In the genomic region with DNA sequence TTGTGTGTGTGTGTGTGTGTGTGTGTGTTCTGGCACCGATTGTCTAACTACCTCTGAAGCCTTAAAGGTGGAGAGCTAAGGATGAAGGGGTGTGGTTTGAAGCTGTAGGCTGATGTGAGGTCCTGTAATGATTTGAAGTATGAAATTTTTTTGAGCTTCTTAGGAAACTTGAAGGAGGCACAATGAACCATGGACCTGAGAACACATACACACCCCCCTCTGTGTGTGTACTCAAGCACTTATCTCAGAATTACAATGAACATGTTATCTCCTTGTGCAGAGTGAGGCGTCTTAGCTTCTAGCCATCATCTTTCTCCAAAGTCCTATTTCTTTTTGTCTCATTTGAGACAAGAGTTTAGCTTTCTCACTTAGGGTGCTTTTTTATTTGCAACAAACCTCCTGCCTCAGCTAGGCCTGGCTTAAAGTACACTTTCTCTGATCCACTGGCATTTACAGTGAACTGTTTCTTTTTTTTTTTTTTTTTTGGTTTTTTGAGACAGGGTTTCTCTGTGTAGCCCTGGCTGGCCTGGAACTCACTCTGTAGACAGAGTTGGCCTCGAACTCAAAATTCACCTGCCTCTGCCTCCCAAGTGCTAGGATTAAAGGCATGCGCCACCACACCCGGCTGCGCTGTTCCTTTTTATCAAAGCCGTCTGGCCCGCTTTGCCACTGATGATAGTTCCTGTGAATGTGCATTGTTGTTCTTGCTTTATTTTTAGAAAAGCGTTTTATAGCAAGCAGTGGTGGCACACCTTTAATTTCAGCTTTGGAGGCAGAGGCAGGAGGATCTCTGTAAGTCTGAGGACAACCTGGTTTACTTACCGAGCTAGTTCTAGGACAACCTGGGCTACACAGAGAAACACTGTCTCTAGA, we compare ENCODE assay signal across 8 mouse cellular contexts. TPM values are rescaled to one million over a fixed set of nuclear protein-coding genes. Genes with fewer than 3 reads are reported as not detected.
A peak's percentile ranks its signal among the peaks of the same experiment; 100 is the strongest.
DNase-seq lines count a peak whose midpoint lies in the region; ATAC-seq and TF ChIP-seq lines count a peak whose summit lies in the region.

No protein-coding gene starts in this region.

- ATAC-seq in erythroblast, adult 5-6 weeks (replicated peaks; ENCODE audit: low FRiP score, poor library complexity, severe bottlenecking) = no peak
- no peak; the same call in 1 of the 2 replicates for ATAC-seq in forebrain, embryonic 12.5 days (ENCODE audit: low FRiP score)
- ATAC-seq in liver, embryonic 13.5 days (ENCODE audit: low read depth) = peak; percentile 54

- H3K27me3 ChIP-seq in erythroblast, embryonic 14.5 days (ENCODE audit: control insufficient read depth) = no peaks in the 10 kb centered on the region
- H3K27me3 ChIP-seq in CH12.LX (replicated peaks) = no peaks in the 10 kb centered on the region
- H3K27me3 ChIP-seq in forebrain, embryonic 12.5 days = no peaks in the 10 kb centered on the region
- H3K27me3 ChIP-seq in liver, embryonic 13.5 days = no peaks in the 10 kb centered on the region

- in situ Hi-C loops in CH12.LX (cut with MboI; ENCODE audit: low pct_ligation_motif_present, low pct_unique_long_range_greater_than_20kb, low sequenced_read_pairs) = no loop called here

- peak overlapping the region; percentile 63 for H3K4me3 ChIP-seq in erythroblast, embryonic 14.5 days (replicated peaks)
- peak overlapping the region in 1 of 3 experiments; percentile 22 for H3K4me3 ChIP-seq in CH12.LX (replicated peaks in 1 of 3; ENCODE audit: low read depth in 2 of 3, low read length in 2 of 3, poor library complexity in 1 of 3)
- peak overlapping the region; percentile 47 for H3K4me3 ChIP-seq in forebrain, embryonic 12.5 days (replicated peaks)
- H3K4me3 ChIP-seq in liver, embryonic 13.5 days (replicated peaks) = peak overlapping the region; percentile 62

- no peaks in the 10 kb centered on the region for H3K79me2 ChIP-seq in CH12.LX (replicated peaks; ENCODE audit: control insufficient read depth, extremely low read depth, insufficient read depth, poor library complexity, severe bottlenecking)

- no peak for DNase-seq in CH12.LX (ENCODE audit: extremely low read depth)
- no peak for DNase-seq in liver, embryonic 13.5 days
- DNase-seq in urinary bladder, postnatal 36 days (ENCODE audit: low spot score in 2 of 2) = no peak
- DNase-seq in urinary bladder, postnatal 4 days (ENCODE audit: low spot score in 2 of 2) = no peak
- no peak for DNase-seq in T-cell, adult 2 months (ENCODE audit: low spot score)

- dilution Hi-C loops in CH12.LX (cut with MboI; ENCODE audit: extremely low pct_ligation_motif_present, extremely low pct_unique_long_range_greater_than_20kb, low sequenced_read_pairs) = no loop called here

- H3K9ac ChIP-seq in CH12.LX (ENCODE audit: insufficient read depth, low read depth) = no peak overlapping the region
- peak overlapping the region; percentile 49; the same call in 1 of the 2 replicates for H3K9ac ChIP-seq in forebrain, embryonic 12.5 days
- peak overlapping the region; percentile 62 for H3K9ac ChIP-seq in liver, embryonic 13.5 days

- H3K27ac ChIP-seq in CH12.LX (ENCODE audit: insufficient read depth, low read depth) = no peak overlapping the region
- peak overlapping the region; percentile 78 for H3K27ac ChIP-seq in forebrain, embryonic 12.5 days
- H3K27ac ChIP-seq in liver, embryonic 13.5 days = peak overlapping the region; percentile 88

- no peaks in the 10 kb centered on the region for H3K9me3 ChIP-seq in erythroblast, embryonic 14.5 days (ENCODE audit: control insufficient read depth, low read length)
- no peaks in the 10 kb centered on the region for H3K9me3 ChIP-seq in CH12.LX (replicated peaks; ENCODE audit: low read length)
- H3K9me3 ChIP-seq in forebrain, embryonic 12.5 days = no peaks in the 10 kb centered on the region
- no peaks in the 10 kb centered on the region for H3K9me3 ChIP-seq in liver, embryonic 13.5 days (replicated peaks)

- no peak for TF ChIP-seq POLR2A in CH12.LX (IDR thresholded peaks at IDR 0.05; ENCODE audit: low read depth, low read length)

- H3K4me2 ChIP-seq in CH12.LX (ENCODE audit: insufficient read depth, low read depth, poor library complexity, severe bottlenecking) = peak overlapping the region; percentile 74
- peak overlapping the region; percentile 84 for H3K4me2 ChIP-seq in forebrain, embryonic 12.5 days
- peak overlapping the region; percentile 97 for H3K4me2 ChIP-seq in liver, embryonic 13.5 days

- peaks cover 8% of the 10 kb centered on the region for H3K36me3 ChIP-seq in erythroblast, embryonic 14.5 days (ENCODE audit: control insufficient read depth)
- H3K36me3 ChIP-seq in CH12.LX (replicated peaks in 1 of 2; ENCODE audit: control insufficient read depth in 1 of 2, insufficient read depth in 1 of 2, low read length in 1 of 2) = peaks cover 0 to 11% of the 10 kb centered on the region in 2 experiments
- no peaks in the 10 kb centered on the region for H3K36me3 ChIP-seq in forebrain, embryonic 12.5 days (replicated peaks)
- H3K36me3 ChIP-seq in liver, embryonic 13.5 days = peaks cover 5% of the 10 kb centered on the region; the same call in 1 of the 2 replicates

- 81% methylated on average over 10 of the region's 10 CpGs for WGBS in forebrain, embryonic 12.5 days
- WGBS in liver, embryonic 13.5 days (ENCODE audit: insufficient replicate concordance) = 18% methylated on average over 10 of the region's 10 CpGs

- TF ChIP-seq EP300 in CH12.LX (IDR thresholded peaks at IDR 0.05; ENCODE audit: low read length) = no peak

- peaks cover 67% of the 10 kb centered on the region for H3K4me1 ChIP-seq in erythroblast, embryonic 14.5 days (ENCODE audit: control insufficient read depth)
- peaks cover 8 to 39% of the 10 kb centered on the region in 2 experiments for H3K4me1 ChIP-seq in CH12.LX (ENCODE audit: control insufficient read depth in 1 of 2, insufficient read depth in 2 of 2)
- H3K4me1 ChIP-seq in forebrain, embryonic 12.5 days = peaks cover 29% of the 10 kb centered on the region
- H3K4me1 ChIP-seq in liver, embryonic 13.5 days (replicated peaks) = peaks cover 72% of the 10 kb centered on the region

- TF ChIP-seq RAD21 in CH12.LX (IDR thresholded peaks at IDR 0.05; ENCODE audit: low read depth, low read length) = no peak

- TF ChIP-seq CTCF in CH12.LX (conservative IDR thresholded peaks at IDR 0.05 in 1 of 2, IDR thresholded peaks at IDR 0.05 in 1 of 2; ENCODE audit: low read depth in 2 of 2, low read length in 2 of 2) = no peak

TF ChIP-seq in CH12.LX, 34 proteins besides CTCF, POLR2A, EP300 and RAD21 (continues in another document):
- TF ChIP-seq TBP (conservative IDR thresholded peaks at IDR 0.05; ENCODE audit: low read depth, low read length) (0 out of 2 replicates have a peak, but pooled peaks have one; percentile 24), PAX5 (IDR thresholded peaks at IDR 0.05; ENCODE audit: low read length) (no peak), TCF12 (IDR thresholded peaks at IDR 0.05; ENCODE audit: low read depth, low read length) (no peak)

RNA-seq across cellular contexts. Expression of gene Bcat2, which starts 1.1 kb away (rescaled TPM):
- polyA plus RNA-seq in erythroblast, embryonic 14.5 days (2012) = 1.1 and 2.6 TPM in 2 replicates
- 5.8 and 9.0 TPM in 2 replicates for total RNA-seq in erythroblast, adult 5-6 weeks (2015; ENCODE audit: low replicate concordance)
- 10.7 and 11.2 TPM in 2 replicates for total RNA-seq in erythroblast, adult 5-6 weeks (2017; ENCODE audit: low replicate concordance)
- total RNA-seq in CH12.LX (2012; rRNA removed) = 30.9 and 36.6 TPM in 2 replicates
- total RNA-seq in CH12.LX (2014; rRNA removed) = 12.9 and 13.5 TPM in 2 replicates
- 56.9 and 65.6 TPM in 2 replicates for polyA plus RNA-seq in CH12.LX (2012; ENCODE audit: insufficient read length, low read depth)
- 18.3 and 22.2 TPM in 2 replicates for polyA plus RNA-seq in forebrain, embryonic 12.5 days (2016; fragmentation: Nextera tagmentation; extraction: Ambion mirVana)
- 44.1 and 45.4 TPM in 2 replicates for polyA plus RNA-seq in liver, embryonic 13.5 days (2015; fragmentation: Nextera tagmentation; extraction: Ambion mirVana)

RNA-seq across cellular contexts. Expression of gene Hsd17b14, which starts 14.1 kb away (rescaled TPM):
- polyA plus RNA-seq in erythroblast, embryonic 14.5 days (2012) = 0.31 and 0.50 TPM in 2 replicates
- total RNA-seq in erythroblast, adult 5-6 weeks (2015; ENCODE audit: low replicate concordance) = not detected in 2 replicates
- not detected in 2 replicates for total RNA-seq in erythroblast, adult 5-6 weeks (2017; ENCODE audit: low replicate concordance)
- total RNA-seq in CH12.LX (2012; rRNA removed) (not detected in 2 replicates), CH12.LX (2014; rRNA removed) (not detected in 2 replicates)
- 1.5 and 2.3 TPM in 2 replicates for polyA plus RNA-seq in CH12.LX (2012; ENCODE audit: insufficient read length, low read depth)
- 0.42 and 0.52 TPM in 2 replicates for polyA plus RNA-seq in forebrain, embryonic 12.5 days (2016; fragmentation: Nextera tagmentation; extraction: Ambion mirVana)
- polyA plus RNA-seq in liver, embryonic 13.5 days (2015; fragmentation: Nextera tagmentation; extraction: Ambion mirVana) = 1.3 and 1.9 TPM in 2 replicates

RNA-seq across cellular contexts. Expression of gene Plekha4, which starts 42.7 kb away (rescaled TPM):
- 0.42 and 1.0 TPM in 2 replicates for polyA plus RNA-seq in erythroblast, embryonic 14.5 days (2012)
- 1.3 TPM in 1 of 2 replicates, not detected in the other for total RNA-seq in erythroblast, adult 5-6 weeks (2015; ENCODE audit: low replicate concordance)
- total RNA-seq in erythroblast, adult 5-6 weeks (2017; ENCODE audit: low replicate concordance) = 2.8 and 9.9 TPM in 2 replicates
- total RNA-seq in CH12.LX (2012; rRNA removed) (0.25 TPM in 2 replicates), CH12.LX (2014; rRNA removed) (0.28 TPM in 1 of 2 replicates, not detected in the other)
- 0.90 and 1.3 TPM in 2 replicates for polyA plus RNA-seq in CH12.LX (2012; ENCODE audit: insufficient read length, low read depth)
- polyA plus RNA-seq in forebrain, embryonic 12.5 days (2016; fragmentation: Nextera tagmentation; extraction: Ambion mirVana) = 0.74 and 1.0 TPM in 2 replicates
- 0.43 and 0.52 TPM in 2 replicates for polyA plus RNA-seq in liver, embryonic 13.5 days (2015; fragmentation: Nextera tagmentation; extraction: Ambion mirVana)

RNA-seq across cellular contexts. Expression of gene Ppp1r15a, which starts 42.8 kb away (rescaled TPM):
- polyA plus RNA-seq in erythroblast, embryonic 14.5 days (2012) = 543 and 840 TPM in 2 replicates
- total RNA-seq in erythroblast, adult 5-6 weeks (2015; ENCODE audit: low replicate concordance) = 1,095 and 1,392 TPM in 2 replicates
- total RNA-seq in erythroblast, adult 5-6 weeks (2017; ENCODE audit: low replicate concordance) = 1,351 and 1,490 TPM in 2 replicates
- total RNA-seq in CH12.LX (2012; rRNA removed) (11.7 and 12.0 TPM in 2 replicates), CH12.LX (2014; rRNA removed) (12.5 and 13.9 TPM in 2 replicates)
- polyA plus RNA-seq in CH12.LX (2012; ENCODE audit: insufficient read length, low read depth) = 31.8 and 37.1 TPM in 2 replicates
- polyA plus RNA-seq in forebrain, embryonic 12.5 days (2016; fragmentation: Nextera tagmentation; extraction: Ambion mirVana) = 14.6 and 16.6 TPM in 2 replicates
- 180 and 197 TPM in 2 replicates for polyA plus RNA-seq in liver, embryonic 13.5 days (2015; fragmentation: Nextera tagmentation; extraction: Ambion mirVana)

RNA-seq across cellular contexts. Expression of gene Fgf21, which starts 46.5 kb away (rescaled TPM):
- polyA plus RNA-seq in erythroblast, embryonic 14.5 days (2012) = not detected in 2 replicates
- total RNA-seq in erythroblast, adult 5-6 weeks (2015; ENCODE audit: low replicate concordance) = not detected in 2 replicates
- total RNA-seq in erythroblast, adult 5-6 weeks (2017; ENCODE audit: low replicate concordance) = not detected in 2 replicates
- total RNA-seq in CH12.LX (2012; rRNA removed) (0.38 and 0.51 TPM in 2 replicates), CH12.LX (2014; rRNA removed) (0.72 and 0.86 TPM in 2 replicates)
- polyA plus RNA-seq in CH12.LX (2012; ENCODE audit: insufficient read length, low read depth) = 0.41 and 0.44 TPM in 2 replicates
- not detected in 2 replicates for polyA plus RNA-seq in forebrain, embryonic 12.5 days (2016; fragmentation: Nextera tagmentation; extraction: Ambion mirVana)
- not detected in 2 replicates for polyA plus RNA-seq in liver, embryonic 13.5 days (2015; fragmentation: Nextera tagmentation; extraction: Ambion mirVana)
